In the genomic region with DNA sequence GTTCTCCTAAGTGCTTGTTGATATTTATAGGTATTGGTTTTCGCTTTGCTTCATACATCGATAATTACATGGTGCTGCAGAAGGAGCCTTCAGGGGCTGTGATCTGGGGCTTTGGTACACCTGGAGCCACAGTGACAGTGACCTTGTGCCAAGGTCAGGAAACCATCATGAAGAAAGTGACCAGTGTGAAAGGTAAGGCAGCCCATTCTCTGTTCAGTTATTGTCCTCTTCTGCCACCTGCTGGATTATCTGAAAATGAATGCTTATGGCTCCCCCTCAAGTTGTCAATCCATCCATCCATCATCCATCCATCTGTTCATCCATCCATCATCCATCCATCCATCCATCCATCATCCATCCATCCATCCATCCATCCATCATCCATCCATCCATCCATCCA, we compare ENCODE assay signal across 9 mouse cellular contexts. TPM values are rescaled to one million over a fixed set of nuclear protein-coding genes. Genes with fewer than 3 reads are reported as not detected.
DNase-seq lines count a peak whose midpoint lies in the region; ATAC-seq and TF ChIP-seq lines count a peak whose summit lies in the region.
"Had no signal": no experiment of that assay in that cellular context is flagged by ENCODE, and none has a peak within 500 bp of the region (broad histone marks: within the 10 kb centered on the region; RNA-seq: fewer than 3 reads in every experiment).

No protein-coding gene starts in this region.

- TF ChIP-seq POLR2A in bone marrow, adult 2 months (IDR thresholded peaks at IDR 0.05; ENCODE audit: borderline replicate concordance, control insufficient read depth, low read depth, low read length) = no peak
- TF ChIP-seq POLR2A in olfactory bulb, adult 2 months (IDR thresholded peaks at IDR 0.05; ENCODE audit: insufficient read depth, low read depth, low read length) = no peak

- no peak overlapping the region for H3K27ac ChIP-seq in bone marrow, adult 2 months (ENCODE audit: control insufficient read depth, insufficient read depth, low read depth, low read length, poor library complexity)
- no peak overlapping the region for H3K27ac ChIP-seq in olfactory bulb, adult 2 months (ENCODE audit: insufficient read depth, low read depth, low read length)
- no peak overlapping the region for H3K27ac ChIP-seq in hindbrain, embryonic 12.5 days

- H3K4me1 ChIP-seq in E14TG2a.4 (replicated peaks; ENCODE audit: low read depth, low read length) = peaks cover 27% of the 10 kb centered on the region
- no peaks in the 10 kb centered on the region; the same call in 1 of the 2 replicates for H3K4me1 ChIP-seq in bone marrow, adult 2 months (ENCODE audit: control insufficient read depth, insufficient read depth, low read length)
- no peaks in the 10 kb centered on the region for H3K4me1 ChIP-seq in olfactory bulb, adult 2 months (ENCODE audit: control insufficient read depth, insufficient read depth, low read length)
- peaks cover 9% of the 10 kb centered on the region; the same call in 1 of the 2 replicates for H3K4me1 ChIP-seq in hindbrain, embryonic 12.5 days

- peak; percentile 55 for DNase-seq in layer of hippocampus, adult 11-12 months (ENCODE audit: low spot score)
- DNase-seq in layer of hippocampus, adult 9-11 months = no peak
- peak; percentile 21 to 38 for DNase-seq in heart, postnatal 36 days
- DNase-seq in frontal cortex, postnatal 14 days (ENCODE audit: low spot score in 2 of 2) = no peak

- H3K9ac ChIP-seq in hindbrain, embryonic 12.5 days = no peak overlapping the region

- no peak for ATAC-seq in hindbrain, embryonic 12.5 days (ENCODE audit: low FRiP score)

- H3K27me3 ChIP-seq in E14TG2a.4 (ENCODE audit: insufficient read depth, low read length) = no peaks in the 10 kb centered on the region
- no peaks in the 10 kb centered on the region for H3K27me3 ChIP-seq in hindbrain, embryonic 12.5 days

- no peaks in the 10 kb centered on the region for H3K9me3 ChIP-seq in E14TG2a.4 (ENCODE audit: low read length)
- H3K9me3 ChIP-seq in hindbrain, embryonic 12.5 days (replicated peaks) = no peaks in the 10 kb centered on the region

- peak; percentile 27 for TF ChIP-seq CTCF in E14TG2a.4 (conservative IDR thresholded peaks at IDR 0.05; ENCODE audit: low read length)
- peak; percentile 52 for TF ChIP-seq CTCF in bone marrow, adult 2 months (IDR thresholded peaks at IDR 0.05; ENCODE audit: control insufficient read depth, insufficient read depth, low read length)
- TF ChIP-seq CTCF in olfactory bulb, adult 2 months (IDR thresholded peaks at IDR 0.05; ENCODE audit: insufficient read depth, low read depth, low read length) = peak; percentile 10; the same call in 1 of the 2 replicates

- no peaks in the 10 kb centered on the region for H3K36me3 ChIP-seq in E14TG2a.4 (ENCODE audit: insufficient read depth, low read length)
- H3K36me3 ChIP-seq in hindbrain, embryonic 12.5 days = no peaks in the 10 kb centered on the region

- intact Hi-C loops in heart, postnatal 36 days (cut with DNase I) = loop anchor here (1.0 kb wide), 2 partner anchors 153 to 186 kb away; no protein-coding TSS in a partner anchor

- H3K4me2 ChIP-seq in hindbrain, embryonic 12.5 days (replicated peaks) = no peak overlapping the region

- WGBS in bone marrow, adult 2 months = 45% methylated on average over 2 of the region's 2 CpGs
- WGBS in olfactory bulb, adult 2 months = 44% methylated on average over 2 of the region's 2 CpGs
- WGBS in hindbrain, embryonic 12.5 days = 55% methylated on average over 2 of the region's 2 CpGs

- H3K4me3 ChIP-seq in E14TG2a.4 (replicated peaks; ENCODE audit: low read length) = no peak overlapping the region
- H3K4me3 ChIP-seq in bone marrow, adult 2 months (replicated peaks; ENCODE audit: control insufficient read depth, low read depth, low read length) = no peak overlapping the region
- no peak overlapping the region for H3K4me3 ChIP-seq in olfactory bulb, adult 2 months (ENCODE audit: insufficient read depth, low read depth, low read length)
- no peak overlapping the region for H3K4me3 ChIP-seq in hindbrain, embryonic 12.5 days

RNA-seq across cellular contexts. Expression of gene Spa17, which starts 3.2 kb away (rescaled TPM):
- polyA plus RNA-seq in bone marrow, adult 2 months (2011; ENCODE audit: insufficient read depth, insufficient read length, low replicate concordance, missing spikeins) = 1.4 and 3.7 TPM in 2 replicates
- 1 to 10 TPM; 2.6 to 2.7 TPM for total RNA-seq in heart, postnatal 36 days (2021)
- not detected in 2 replicates for polyA plus RNA-seq in olfactory bulb, adult 2 months (2012; ENCODE audit: insufficient read depth, insufficient read length, low replicate concordance, missing spikeins)
- polyA plus RNA-seq in hindbrain, embryonic 12.5 days (2016; fragmentation: Nextera tagmentation; extraction: Ambion mirVana) = 17.9 and 22.9 TPM in 2 replicates

RNA-seq across cellular contexts. Expression of gene Tbrg1, which starts 40.3 kb away (rescaled TPM):
- polyA plus RNA-seq in bone marrow, adult 2 months (2011; ENCODE audit: insufficient read depth, insufficient read length, low replicate concordance, missing spikeins) = 17.4 and 49.2 TPM in 2 replicates
- 10 to 100 TPM; 35.2 to 37.8 TPM for total RNA-seq in heart, postnatal 36 days (2021)
- not detected in 2 replicates for polyA plus RNA-seq in olfactory bulb, adult 2 months (2012; ENCODE audit: insufficient read depth, insufficient read length, low replicate concordance, missing spikeins)
- polyA plus RNA-seq in hindbrain, embryonic 12.5 days (2016; fragmentation: Nextera tagmentation; extraction: Ambion mirVana) = 129 and 140 TPM in 2 replicates

RNA-seq across cellular contexts. Expression of gene Panx3, which starts 52.3 kb away (rescaled TPM):
- not detected in 2 replicates for polyA plus RNA-seq in bone marrow, adult 2 months (2011; ENCODE audit: insufficient read depth, insufficient read length, low replicate concordance, missing spikeins)
- not detected for total RNA-seq in heart, postnatal 36 days (2021)
- polyA plus RNA-seq in olfactory bulb, adult 2 months (2012; ENCODE audit: insufficient read depth, insufficient read length, low replicate concordance, missing spikeins) = not detected in 2 replicates
- 0.79 and 3.0 TPM in 2 replicates for polyA plus RNA-seq in hindbrain, embryonic 12.5 days (2016; fragmentation: Nextera tagmentation; extraction: Ambion mirVana)
- polyA plus RNA-seq: frontal cortex, adult 2 months had no signal

Comparison
In these comparisons a context has a peak if more than half of its experiments do, and no peak if none do; other contexts are left out.
1. DNase-seq: peak in layer of hippocampus, adult 11-12 months (single experiment) and heart, postnatal 36 days (2 of 2); none in layer of hippocampus, adult 9-11 months (single experiment) and frontal cortex, postnatal 14 days (0 of 2).
2. RNA of gene Tbrg1, which starts 40.3 kb away (polyA plus RNA-seq): 129 to 140 TPM in hindbrain, embryonic 12.5 days and 17.4 to 49.2 TPM in bone marrow, adult 2 months; not detected in olfactory bulb, adult 2 months; every median in the first group is over 10 times any median in the second.
3. Peak in every context shown above with its lines, with median percentiles within 50 percentile points of each other: CTCF ChIP-seq.